Mouse (Mus musculus): Measurements from ENCODE around the gene Clnk.

Gene Clnk

GRCm38 (mm10) chr5:38857591-38857990 is 19.0 kb downstream of the Clnk start:
- DNase-seq (ENCODE audit: low spot score in 2 of 2): no peak

DNA sequence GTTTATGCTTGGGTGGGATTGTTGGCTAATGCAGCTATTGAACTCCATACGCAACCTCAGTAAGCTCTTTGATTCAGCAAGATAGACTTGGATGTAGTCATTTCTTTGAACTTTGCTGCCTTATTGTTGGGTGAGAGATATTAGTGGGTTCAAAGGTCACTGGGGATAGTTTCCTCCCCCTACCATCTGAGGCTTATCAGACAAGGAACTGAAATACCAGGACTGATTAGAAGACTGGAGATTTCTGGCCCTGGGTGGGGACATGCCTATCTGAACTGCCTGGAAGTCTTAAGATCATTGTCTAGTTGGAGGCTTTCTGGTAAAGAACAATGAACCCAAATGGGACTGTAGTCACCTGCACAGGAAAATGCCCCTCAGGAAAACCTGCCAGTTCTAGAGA is 26.4 kb downstream of the Clnk start:
- DNase-seq (ENCODE audit: low spot score in 2 of 2): no peak

GRCm38 (mm10) chr5:38845529-38845928 is 31.1 kb downstream of the Clnk start:
- DNase-seq (ENCODE audit: low spot score in 2 of 2): no peak

DNA sequence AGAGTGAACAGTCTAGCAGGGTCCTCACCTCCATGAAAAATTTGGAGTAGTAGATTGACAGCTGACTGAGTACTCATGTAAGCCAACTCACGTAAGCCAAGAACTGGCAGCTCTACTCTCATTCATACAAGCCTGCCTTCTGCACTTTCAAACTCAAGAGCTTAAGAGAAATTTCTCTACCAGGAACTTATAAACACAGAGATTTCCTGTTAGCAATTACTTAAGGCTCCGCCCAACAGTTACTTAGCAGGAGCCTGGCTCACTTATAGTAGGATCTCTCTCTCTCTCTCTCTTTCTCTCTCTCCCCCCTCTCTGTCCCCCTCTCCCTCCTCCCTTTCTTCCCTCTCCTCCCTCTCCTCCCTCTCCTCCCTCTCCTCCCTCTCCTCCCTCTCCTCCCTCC is 32.3 kb downstream of the Clnk start:
- no peak for DNase-seq (ENCODE audit: low spot score in 2 of 2)

GRCm38 (mm10) chr5:38839981-38840380 is 36.6 kb downstream of the Clnk start:
- DNase-seq (ENCODE audit: low spot score in 2 of 2): no peak

- no peak for DNase-seq (ENCODE audit: low spot score in 2 of 2)
These were observed 49.3 kb downstream of the Clnk start for GRCm38 (mm10) chr5:38827310-38827709.

GRCm38 (mm10) chr5:38826586-38826985 is 50.0 kb downstream of the Clnk start:
- DNase-seq (ENCODE audit: low spot score in 2 of 2): no peak

DNA sequence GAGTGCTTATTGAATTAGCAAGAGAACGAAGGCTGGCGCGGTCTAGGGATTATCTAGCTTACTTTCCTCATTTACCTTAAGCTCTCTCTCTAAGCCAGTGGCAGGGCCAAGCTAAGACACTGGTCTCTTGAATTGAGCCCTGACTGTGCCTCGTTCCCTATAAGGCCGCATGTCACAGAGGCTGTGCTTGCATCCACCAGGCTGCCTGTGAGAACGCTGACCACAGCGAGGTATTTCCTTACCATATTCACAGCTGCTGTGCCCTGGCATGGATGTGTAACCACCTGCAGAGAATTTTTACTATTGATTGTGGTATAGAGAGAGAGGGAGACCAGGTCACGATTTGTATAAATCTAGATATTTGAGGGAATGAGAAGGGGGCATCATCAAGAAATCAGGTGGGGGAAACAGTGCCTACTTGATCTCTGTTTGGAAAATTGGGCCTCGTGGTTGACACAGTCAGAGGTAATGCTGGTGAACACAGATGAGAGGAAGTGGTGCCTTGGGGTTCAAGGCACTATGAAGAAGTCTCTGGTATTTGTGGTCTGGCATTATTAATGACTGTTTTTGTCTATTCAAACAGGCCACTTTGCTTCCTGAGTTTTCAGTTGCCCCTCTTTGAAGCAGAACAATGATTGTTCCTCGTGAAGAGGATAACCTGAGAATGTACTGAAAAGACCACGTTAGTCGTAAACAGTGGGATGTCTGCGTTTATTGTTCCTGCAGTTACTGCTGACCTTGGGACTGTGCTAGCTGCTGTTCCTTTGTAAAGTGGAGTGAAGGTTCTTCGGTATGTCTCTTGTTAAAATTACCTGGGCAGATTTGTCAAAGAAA is 52.3 kb downstream of the Clnk start:
- no peak for DNase-seq (ENCODE audit: low spot score in 2 of 2)

- DNase-seq (ENCODE audit: low spot score in 2 of 2): no peak
These were observed 63.1 kb downstream of the Clnk start for GRCm38 (mm10) chr5:38813391-38814109.

DNA sequence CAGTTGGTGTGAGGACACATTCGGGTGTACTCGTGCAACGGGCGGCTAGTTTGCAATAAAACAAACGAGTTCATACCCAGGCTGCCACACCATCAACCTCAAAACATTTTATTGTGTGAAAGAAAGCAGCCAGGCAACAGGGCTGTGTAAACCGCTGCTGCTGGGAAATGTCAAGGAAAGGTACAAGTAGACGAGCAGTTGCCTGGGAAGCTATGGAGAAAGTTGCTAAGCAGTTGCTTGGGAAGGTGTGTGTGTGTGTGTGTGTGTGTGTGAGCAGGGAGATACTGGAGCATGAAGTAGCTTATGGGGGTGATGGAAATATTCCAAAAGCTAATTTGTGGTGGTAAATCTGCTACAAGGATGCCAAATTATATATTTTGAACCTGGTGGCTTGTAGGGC is 63.7 kb downstream of the Clnk start:
- DNase-seq (ENCODE audit: low spot score in 2 of 2): no peak

- no peak for DNase-seq (ENCODE audit: low spot score in 2 of 2)
These were observed 64.2 kb downstream of the Clnk start for GRCm38 (mm10) chr5:38812386-38812785.

DNA sequence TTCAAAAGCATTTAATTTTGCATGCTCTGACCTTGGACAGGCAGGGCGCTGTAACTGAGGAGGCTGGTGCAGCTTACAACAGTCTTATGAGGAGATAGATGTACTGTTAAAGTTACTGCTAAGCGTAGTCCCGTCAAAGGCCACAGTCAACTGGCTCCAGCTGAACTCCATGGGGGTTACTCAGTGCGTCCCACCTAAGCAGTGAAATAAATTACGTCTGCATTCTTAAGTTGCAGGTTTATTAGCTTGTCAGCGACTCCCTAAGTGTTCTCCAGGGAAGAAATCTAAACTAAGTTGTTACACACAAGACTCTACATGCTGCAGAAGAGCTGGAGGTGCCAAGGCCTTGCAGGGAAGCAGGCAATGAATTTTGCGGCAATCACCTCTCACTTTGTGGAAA is 77.7 kb downstream of the Clnk start:
- DNase-seq (ENCODE audit: low spot score in 2 of 2): no peak

DNA sequence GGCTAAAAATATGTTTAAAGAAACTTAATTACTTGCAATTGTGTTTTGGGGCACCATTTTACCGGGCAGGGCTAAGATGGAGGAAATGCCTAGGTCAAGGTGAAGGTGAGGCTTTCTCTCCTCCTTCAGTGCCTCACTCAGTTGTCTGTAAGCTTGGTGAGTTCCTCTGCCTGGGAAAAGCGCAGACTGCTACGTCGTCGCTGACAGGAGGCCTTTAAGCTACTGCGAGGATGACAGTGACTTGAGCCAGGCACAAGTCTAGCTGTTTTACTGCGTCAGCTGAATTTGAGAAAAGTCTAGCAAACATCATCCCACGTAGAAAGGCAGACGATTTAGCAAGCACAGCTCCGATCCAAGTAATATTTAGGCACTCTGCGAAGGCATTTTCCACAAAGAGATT is 81.5 kb downstream of the Clnk start:
- no peak for DNase-seq (ENCODE audit: low spot score in 2 of 2)

- DNase-seq (ENCODE audit: low spot score in 2 of 2): no peak
These were observed 85.5 kb downstream of the Clnk start for GRCm38 (mm10) chr5:38791116-38791515.

DNA sequence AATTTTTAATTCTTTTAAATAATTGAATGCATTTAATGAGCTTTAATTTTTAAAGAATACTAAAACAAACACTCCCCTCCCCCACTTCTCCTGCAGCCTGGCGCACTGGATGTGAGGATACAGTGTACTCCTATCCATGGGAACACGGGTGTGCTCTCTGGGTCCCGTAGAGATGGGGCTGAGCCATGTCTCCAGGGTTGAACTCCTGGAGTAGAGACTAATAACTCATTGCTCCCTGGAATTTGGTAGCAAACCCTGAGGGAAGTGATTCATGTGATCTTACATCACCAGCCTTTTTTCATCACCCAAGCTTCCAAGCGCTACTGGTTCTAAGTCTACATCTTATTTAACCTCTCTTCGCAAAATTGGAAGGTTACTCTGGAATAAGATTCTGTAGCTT is 87.8 kb downstream of the Clnk start:
- no peak for DNase-seq (ENCODE audit: low spot score in 2 of 2)

DNA sequence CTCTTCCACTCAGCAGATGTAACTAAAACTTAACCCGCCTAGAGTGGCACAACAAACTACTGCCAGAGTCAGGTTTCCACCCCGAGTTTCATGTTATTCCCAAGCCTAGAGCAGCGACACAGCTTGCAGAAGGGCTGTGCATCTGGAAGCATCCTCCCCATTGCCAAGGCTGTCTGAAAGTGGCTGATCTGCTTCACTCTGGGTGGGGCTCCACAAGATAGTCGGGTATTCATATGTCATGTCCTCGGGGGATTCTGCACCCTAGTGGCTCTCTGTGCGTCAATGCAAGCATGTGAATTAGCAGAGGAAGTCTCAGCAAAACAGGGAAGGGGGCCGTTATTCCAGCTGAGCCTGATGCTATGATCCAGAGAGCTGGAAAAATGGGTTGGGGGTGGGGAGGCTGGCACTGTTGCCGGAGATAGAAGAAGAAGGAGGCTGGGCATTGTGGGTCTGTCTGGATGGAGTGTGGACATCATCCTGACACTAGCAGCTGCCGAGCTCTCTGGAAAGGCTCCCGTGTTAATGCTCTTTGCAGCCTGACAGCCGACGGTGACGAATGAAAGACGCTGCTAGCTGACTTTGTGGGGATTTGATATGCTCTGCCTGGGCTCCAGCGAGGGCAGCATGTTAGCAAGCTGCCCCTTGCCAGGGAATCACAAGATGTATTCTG is 88.6 kb downstream of the Clnk start:
- DNase-seq (ENCODE audit: low spot score in 2 of 2): peak; percentile 22 to 23

DNA sequence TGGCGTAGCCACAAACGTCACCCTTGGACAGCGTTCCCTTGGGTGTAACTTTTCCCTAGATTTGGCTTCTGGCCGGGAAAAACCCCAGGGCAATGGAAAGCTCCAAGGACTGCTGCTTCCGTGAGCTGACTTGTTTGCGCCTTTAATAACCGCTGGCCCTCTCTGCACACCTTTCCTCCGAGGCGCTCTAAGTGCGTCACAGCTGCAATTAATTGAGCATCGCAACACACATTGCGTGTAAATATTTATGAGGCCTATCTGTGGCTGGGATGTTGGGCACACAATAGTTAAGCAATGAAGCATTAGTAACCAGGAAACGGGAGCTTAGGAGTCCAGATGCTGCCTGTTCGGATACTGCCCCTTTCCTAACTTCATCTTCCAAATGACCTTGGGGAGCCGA is 90.5 kb downstream of the Clnk start:
- DNase-seq (ENCODE audit: low spot score in 2 of 2): no peak

GRCm38 (mm10) chr5:38785686-38786085 is 90.9 kb downstream of the Clnk start:
- no peak for DNase-seq (ENCODE audit: low spot score in 2 of 2)

DNA sequence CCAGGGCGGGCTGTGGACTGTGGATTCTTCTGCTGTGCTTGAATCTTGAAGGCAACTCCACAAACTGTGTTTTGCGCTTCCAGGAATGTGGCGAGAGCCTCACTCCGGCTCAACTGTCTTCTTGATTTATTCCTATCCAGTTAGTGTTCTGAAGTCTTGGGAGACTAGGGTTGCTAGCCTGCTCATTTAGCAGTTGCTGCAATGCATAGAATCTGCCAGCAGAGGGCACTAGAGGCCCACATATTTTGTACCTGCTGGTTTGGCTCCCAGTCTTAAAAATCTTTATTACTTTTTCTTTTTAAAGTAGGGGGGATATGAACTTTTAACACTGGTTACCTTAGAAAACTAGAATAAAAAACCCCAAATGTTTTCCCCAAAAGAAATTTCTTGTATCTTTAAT is 94.8 kb downstream of the Clnk start:
- peak; percentile 26 to 80 for DNase-seq (ENCODE audit: low spot score in 2 of 2)

GRCm38 (mm10) chr5:38780631-38781030 is 96.0 kb downstream of the Clnk start:
- DNase-seq (ENCODE audit: low spot score in 2 of 2): no peak

- DNase-seq (ENCODE audit: low spot score in 2 of 2): no peak
These were observed 96.6 kb downstream of the Clnk start for GRCm38 (mm10) chr5:38780045-38780444.

GRCm38 (mm10) chr5:38775500-38775899 is 101.1 kb downstream of the Clnk start:
- DNase-seq (ENCODE audit: low spot score in 2 of 2): peak in 1 of 2 experiments; percentile 15

- peak in 1 of 2 experiments; percentile 16 for DNase-seq (ENCODE audit: low spot score in 2 of 2)
These were observed 121.7 kb downstream of the Clnk start for GRCm38 (mm10) chr5:38754950-38755349.

Data from frontal cortex, postnatal 10 days (tissue).